Mouse (Mus musculus) hindlimb bud, embryonic 11.5 days (tissue): Measurements from ENCODE around the gene Polr1d.

ENCODE experiments used
- DNase-seq: peaks from one replicate; pipeline ENCODE4 v3.0.0-alpha.2; 2012; ENCODE audit warnings: low read depth, low spot score; ENCODE audit errors: extremely low spot score

Gene Polr1d

GRCm38 (mm10) chr5:147133662-147134061, 56.8 kb downstream of the Polr1d start:
- DNase-seq, result peak; percentile 22

GRCm38 (mm10) chr5:147134341-147135088, 57.7 kb downstream of the Polr1d start:
- no peak for DNase-seq

GRCm38 (mm10) chr5:147135089-147135446, 58.2 kb downstream of the Polr1d start:
- DNase-seq, result no peak

- DNase-seq, result no peak
Measured at GRCm38 (mm10) chr5:147135994-147136393, 59.1 kb downstream of the Polr1d start.

GRCm38 (mm10) chr5:147147340-147147739, 70.5 kb downstream of the Polr1d start:
- DNase-seq, result no peak

- DNase-seq, result no peak
Measured at GRCm38 (mm10) chr5:147154806-147155371, 78.0 kb downstream of the Polr1d start.

GRCm38 (mm10) chr5:147155449-147156133, 78.7 kb downstream of the Polr1d start:
- no peak for DNase-seq

- no peak for DNase-seq
Measured at GRCm38 (mm10) chr5:147156376-147156775, 79.5 kb downstream of the Polr1d start.

- no peak for DNase-seq
Measured at GRCm38 (mm10) chr5:147157441-147157840, 80.6 kb downstream of the Polr1d start.

- DNase-seq, result no peak
Measured at GRCm38 (mm10) chr5:147159320-147159719, 82.5 kb downstream of the Polr1d start.

GRCm38 (mm10) chr5:147159792-147160191, 82.9 kb downstream of the Polr1d start:
- no peak for DNase-seq
